Mouse (Mus musculus): ENCODE results near the gene Trpv1. TPM values are rescaled to one million over a fixed set of nuclear protein-coding genes. Genes with fewer than 3 reads are reported as not detected.

Trpv1 gene
- total and polyA plus RNA-seq, 3 experiments, result 0.08 to 0.21 (median 0.11) TPM

GRCm38 (mm10) chr11:73261385-73261784, 27.3 kb downstream of the Trpv1 start:
- 72% methylated on average over 1 of the region's 1 CpGs for WGBS
- intact Hi-C loops (cut with DNase I), result no loop called here

GRCm38 (mm10) chr11:73267267-73267666, 33.2 kb downstream of the Trpv1 start, which contains the start of gene Trpv3:
Gene Trpv3 (plus strand): TSS chr11:73267388.
- H3K36me3 ChIP-seq (ENCODE audit: control insufficient read depth, insufficient read depth, low read length), result no peaks in the 10 kb centered on the region
- intact Hi-C loops (cut with DNase I), result no loop called here
- WGBS, result 79% methylated on average over 7 of the region's 7 CpGs
- H3K27me3 ChIP-seq (ENCODE audit: control insufficient read depth, insufficient read depth, low read length), result no peaks in the 10 kb centered on the region
- H3K4me3 ChIP-seq, result no peak within 1 kb of the TSS
- DNase-seq, result no peak
- no peak for TF ChIP-seq EP300 (IDR thresholded peaks at IDR 0.05; ENCODE audit: insufficient read depth, low read depth, low read length)
- TF ChIP-seq POLR2A (IDR thresholded peaks at IDR 0.05; ENCODE audit: insufficient read depth, low read depth, low read length), result no peak
- TF ChIP-seq CTCF (IDR thresholded peaks at IDR 0.05), result no peak
- H3K4me1 ChIP-seq (ENCODE audit: control insufficient read depth, insufficient read depth, low read length), result no peaks in the 10 kb centered on the region
- H3K9ac ChIP-seq (ENCODE audit: low read depth, low read length), result no peak within 1 kb of the TSS
- no peak within 1 kb of the TSS for H3K27ac ChIP-seq
- H3K79me2 ChIP-seq (replicated peaks; ENCODE audit: control insufficient read depth, insufficient read depth, low read length), result no peaks in the 10 kb centered on the region

More at GRCm38 (mm10) chr11:73261385-73261784, 27.3 kb downstream of the Trpv1 start:
- H3K36me3 ChIP-seq (ENCODE audit: control insufficient read depth, insufficient read depth, low read length), result no peaks in the 10 kb centered on the region
- no peak for TF ChIP-seq CTCF (IDR thresholded peaks at IDR 0.05)
- TF ChIP-seq EP300 (IDR thresholded peaks at IDR 0.05; ENCODE audit: insufficient read depth, low read depth, low read length), result no peak
- TF ChIP-seq POLR2A (IDR thresholded peaks at IDR 0.05; ENCODE audit: insufficient read depth, low read depth, low read length), result no peak
- no peaks in the 10 kb centered on the region for H3K27me3 ChIP-seq (ENCODE audit: control insufficient read depth, insufficient read depth, low read length)
- no peak overlapping the region for H3K4me3 ChIP-seq
- DNase-seq, result no peak
- H3K9ac ChIP-seq (ENCODE audit: low read depth, low read length), result no peak overlapping the region
- no peaks in the 10 kb centered on the region for H3K4me1 ChIP-seq (ENCODE audit: control insufficient read depth, insufficient read depth, low read length)
- no peaks in the 10 kb centered on the region for H3K79me2 ChIP-seq (replicated peaks; ENCODE audit: control insufficient read depth, insufficient read depth, low read length)
- H3K27ac ChIP-seq, result no peak overlapping the region

- Histone ChIP-seq H3K4me1 (ENCODE audit: control insufficient read depth, insufficient read depth, low read length) (peaks cover 3% of the 10 kb centered on the region; the same call in 1 of the 2 replicates), H3K27me3 (ENCODE audit: control insufficient read depth, insufficient read depth, low read length) (no peaks in the 10 kb centered on the region), H3K27ac (no peak overlapping the region), H3K9ac (ENCODE audit: low read depth, low read length) (no peak overlapping the region), H3K79me2 (replicated peaks; ENCODE audit: control insufficient read depth, insufficient read depth, low read length) (no peaks in the 10 kb centered on the region), H3K4me3 (no peak overlapping the region), H3K36me3 (ENCODE audit: control insufficient read depth, insufficient read depth, low read length) (no peaks in the 10 kb centered on the region)
- intact Hi-C loops (cut with DNase I), result no loop called here
- TF ChIP-seq CTCF (IDR thresholded peaks at IDR 0.05) (no peak), POLR2A (IDR thresholded peaks at IDR 0.05; ENCODE audit: insufficient read depth, low read depth, low read length) (no peak), EP300 (IDR thresholded peaks at IDR 0.05; ENCODE audit: insufficient read depth, low read depth, low read length) (no peak)
- 25% methylated on average over 2 of the region's 2 CpGs for WGBS
- no peak for DNase-seq
Observed at GRCm38 (mm10) chr11:73274821-73275220, 40.7 kb downstream of the Trpv1 start.

- H3K9ac ChIP-seq (ENCODE audit: low read depth, low read length), result no peak overlapping the region
- intact Hi-C loops (cut with DNase I), result loop anchor here (5.0 to 10.0 kb wide), 5 partner anchors 43 to 273 kb away; partner anchors contain the start of gene Haspin
- 47% methylated on average over 5 of the region's 5 CpGs for WGBS
Observed at GRCm38 (mm10) chr11:73280710-73281109, 46.6 kb downstream of the Trpv1 start.

DNA sequence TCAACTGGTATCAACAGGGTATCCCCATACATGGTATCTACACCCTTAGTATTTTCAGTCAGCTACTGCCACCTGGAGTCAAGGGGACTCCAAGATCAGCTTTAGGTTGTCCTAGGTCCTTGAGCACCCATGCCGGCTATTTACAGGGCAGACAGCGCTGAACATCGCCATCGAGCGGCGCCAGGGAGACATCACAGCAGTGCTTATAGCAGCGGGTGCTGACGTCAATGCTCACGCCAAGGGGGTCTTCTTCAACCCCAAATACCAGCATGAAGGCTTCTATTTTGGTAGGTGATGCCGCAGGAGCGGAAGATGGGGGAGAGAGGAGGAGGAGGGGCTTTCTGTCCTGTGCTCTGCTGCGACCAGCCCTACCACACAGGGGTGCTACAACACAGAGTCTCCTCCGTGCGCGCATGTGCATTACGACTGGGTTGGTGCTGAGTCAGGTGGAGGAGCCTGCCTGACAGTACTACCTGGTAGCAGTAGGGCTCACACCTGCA, 47.5 kb downstream of the Trpv1 start:
- WGBS, result 3% methylated on average over 16 of the region's 16 CpGs
- no peaks in the 10 kb centered on the region for H3K27me3 ChIP-seq (ENCODE audit: control insufficient read depth, insufficient read depth, low read length)
- peak overlapping the region; percentile 33 for H3K4me3 ChIP-seq
- intact Hi-C loops (cut with DNase I), result loop anchor here (5.0 to 10.0 kb wide), 5 partner anchors 44 to 274 kb away; partner anchors contain the start of gene Haspin
- TF ChIP-seq CTCF (IDR thresholded peaks at IDR 0.05) (peak; percentile 73), POLR2A (IDR thresholded peaks at IDR 0.05; ENCODE audit: insufficient read depth, low read depth, low read length) (no peak), EP300 (IDR thresholded peaks at IDR 0.05; ENCODE audit: insufficient read depth, low read depth, low read length) (no peak)
- H3K9ac ChIP-seq (ENCODE audit: low read depth, low read length), result peak overlapping the region; percentile 59
- no peaks in the 10 kb centered on the region for H3K36me3 ChIP-seq (ENCODE audit: control insufficient read depth, insufficient read depth, low read length)
- H3K79me2 ChIP-seq (replicated peaks; ENCODE audit: control insufficient read depth, insufficient read depth, low read length), result no peaks in the 10 kb centered on the region
- peaks cover 6% of the 10 kb centered on the region; the same call in 1 of the 2 replicates for H3K4me1 ChIP-seq (ENCODE audit: control insufficient read depth, insufficient read depth, low read length)
- no peak overlapping the region for H3K27ac ChIP-seq
- peak; percentile 52 to 53 for DNase-seq

More at GRCm38 (mm10) chr11:73280710-73281109, 46.6 kb downstream of the Trpv1 start:
- DNase-seq, result no peak
- Histone ChIP-seq H3K27me3 (ENCODE audit: control insufficient read depth, insufficient read depth, low read length) (no peaks in the 10 kb centered on the region), H3K4me1 (ENCODE audit: control insufficient read depth, insufficient read depth, low read length) (peaks cover 6% of the 10 kb centered on the region; the same call in 1 of the 2 replicates), H3K4me3 (no peak overlapping the region), H3K79me2 (replicated peaks; ENCODE audit: control insufficient read depth, insufficient read depth, low read length) (no peaks in the 10 kb centered on the region), H3K27ac (no peak overlapping the region), H3K36me3 (ENCODE audit: control insufficient read depth, insufficient read depth, low read length) (no peaks in the 10 kb centered on the region)
- no peak for TF ChIP-seq POLR2A (IDR thresholded peaks at IDR 0.05; ENCODE audit: insufficient read depth, low read depth, low read length)
- no peak for TF ChIP-seq EP300 (IDR thresholded peaks at IDR 0.05; ENCODE audit: insufficient read depth, low read depth, low read length)
- no peak for TF ChIP-seq CTCF (IDR thresholded peaks at IDR 0.05)

DNA sequence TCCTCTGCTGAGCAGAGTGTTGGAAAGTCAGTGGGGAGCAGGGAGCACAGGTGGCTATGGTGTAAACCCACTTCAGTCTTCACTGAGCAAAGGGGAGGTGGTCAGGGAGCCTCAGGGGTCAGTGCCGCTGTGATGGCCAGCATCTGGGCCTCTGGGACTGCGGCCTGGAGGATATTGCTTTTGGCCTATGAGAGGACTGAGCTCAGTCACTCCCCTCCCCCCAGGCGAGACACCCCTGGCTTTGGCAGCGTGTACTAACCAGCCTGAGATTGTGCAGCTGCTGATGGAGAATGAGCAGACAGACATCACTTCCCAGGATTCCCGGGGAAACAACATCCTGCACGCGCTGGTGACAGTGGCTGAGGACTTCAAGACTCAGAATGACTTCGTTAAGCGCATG, 49.3 kb downstream of the Trpv1 start:
- peak; percentile 41 for DNase-seq
- H3K27ac ChIP-seq, result no peak overlapping the region; the same call in 1 of the 2 replicates
- no peak overlapping the region for H3K9ac ChIP-seq (ENCODE audit: low read depth, low read length)
- intact Hi-C loops (cut with DNase I), result loop anchor here (5.0 to 10.0 kb wide), 5 partner anchors 46 to 276 kb away; partner anchors contain the start of gene Haspin
- no peaks in the 10 kb centered on the region for H3K27me3 ChIP-seq (ENCODE audit: control insufficient read depth, insufficient read depth, low read length)
- no peak overlapping the region for H3K4me3 ChIP-seq
- 44% methylated on average over 9 of the region's 9 CpGs for WGBS
- TF ChIP-seq POLR2A (IDR thresholded peaks at IDR 0.05; ENCODE audit: insufficient read depth, low read depth, low read length) (no peak), EP300 (IDR thresholded peaks at IDR 0.05; ENCODE audit: insufficient read depth, low read depth, low read length) (0 out of 2 replicates have a peak, but pooled peaks have one; percentile 29), CTCF (IDR thresholded peaks at IDR 0.05) (no peak)
- no peaks in the 10 kb centered on the region for H3K79me2 ChIP-seq (replicated peaks; ENCODE audit: control insufficient read depth, insufficient read depth, low read length)
- H3K4me1 ChIP-seq (ENCODE audit: control insufficient read depth, insufficient read depth, low read length), result peaks cover 6% of the 10 kb centered on the region; the same call in 1 of the 2 replicates
- no peaks in the 10 kb centered on the region for H3K36me3 ChIP-seq (ENCODE audit: control insufficient read depth, insufficient read depth, low read length)
